Mouse (Mus musculus): ENCODE measurements around the gene D8Ertd738e. TPM values are rescaled to one million over a fixed set of nuclear protein-coding genes. Genes with fewer than 3 reads are reported as not detected.
"Not testable (repeated sequence)": the region's sequence is repeated elsewhere in the genome, so short reads cannot be mapped to it uniquely, and the experiment has no call there.

Gene D8Ertd738e
- total RNA-seq (2021): 100 to 1,000 TPM; 184 to 189 TPM
- long read RNA-seq, experiment 1, transcript D8Ertd738e-201 (3 exons, 616 nt): major isoform, 224 of 236 reads
- long read RNA-seq, experiment 1, partial matches to known transcripts: 4 of 236 reads
- long read RNA-seq, experiment 1, other reads (novel, unspliced or antisense): 8 of 236 reads
- long read RNA-seq, experiment 2, transcript D8Ertd738e-201 (3 exons, 616 nt): major isoform, 151 of 159 reads
- long read RNA-seq, experiment 2, partial matches to known transcripts: 0 of 159 reads
- long read RNA-seq, experiment 2, other reads (novel, unspliced or antisense): 8 of 159 reads

DNA sequence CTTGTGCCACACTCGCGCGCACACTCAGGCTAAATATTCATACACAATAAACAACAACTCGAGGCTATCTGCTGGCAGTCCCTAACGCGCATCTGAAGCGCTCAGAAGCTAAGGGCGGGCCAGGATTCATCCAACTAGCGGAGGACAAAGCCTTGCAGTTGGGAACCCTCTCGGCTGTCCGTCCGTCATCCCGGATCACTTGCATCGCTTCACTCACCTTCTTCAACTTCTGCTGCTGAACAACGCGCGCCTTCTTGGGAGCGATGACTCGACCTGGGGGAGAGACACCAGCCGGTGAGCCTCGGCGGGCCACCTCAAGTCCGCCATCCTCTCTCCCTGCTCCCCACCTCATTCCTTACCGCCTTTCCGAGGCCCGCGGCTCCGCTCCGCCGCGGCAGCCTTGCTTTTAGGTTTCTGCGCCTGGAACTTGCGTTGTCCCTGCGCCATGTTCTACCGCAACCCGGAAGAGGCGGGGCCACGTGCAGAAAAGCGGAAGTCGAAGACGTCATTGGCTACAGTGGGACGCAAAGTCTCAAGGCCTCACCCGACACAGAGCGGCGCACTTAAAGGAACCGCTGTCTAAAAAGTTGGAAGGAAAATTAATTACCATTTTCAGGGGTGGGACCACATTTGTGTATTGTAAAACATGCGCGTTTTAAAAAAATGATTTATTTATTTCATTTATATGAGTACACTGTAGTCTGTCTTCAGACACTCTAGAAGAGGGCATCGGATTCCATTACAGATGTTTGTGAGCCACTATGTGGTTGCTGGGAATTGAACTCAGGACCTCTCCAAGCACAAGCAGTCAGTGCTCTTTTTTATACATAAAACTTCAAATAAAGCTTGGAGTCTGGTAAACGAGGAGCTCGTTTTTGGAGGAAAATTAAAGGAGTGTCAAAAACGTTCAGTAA, at the start of gene D8Ertd738e:
TSS of gene D8Ertd738e (minus strand) at position 463 of the 914 bp plus-strand sequence.
- DNase-seq (ENCODE audit: low spot score in 2 of 2): peak; percentile 52 to 69

DNA sequence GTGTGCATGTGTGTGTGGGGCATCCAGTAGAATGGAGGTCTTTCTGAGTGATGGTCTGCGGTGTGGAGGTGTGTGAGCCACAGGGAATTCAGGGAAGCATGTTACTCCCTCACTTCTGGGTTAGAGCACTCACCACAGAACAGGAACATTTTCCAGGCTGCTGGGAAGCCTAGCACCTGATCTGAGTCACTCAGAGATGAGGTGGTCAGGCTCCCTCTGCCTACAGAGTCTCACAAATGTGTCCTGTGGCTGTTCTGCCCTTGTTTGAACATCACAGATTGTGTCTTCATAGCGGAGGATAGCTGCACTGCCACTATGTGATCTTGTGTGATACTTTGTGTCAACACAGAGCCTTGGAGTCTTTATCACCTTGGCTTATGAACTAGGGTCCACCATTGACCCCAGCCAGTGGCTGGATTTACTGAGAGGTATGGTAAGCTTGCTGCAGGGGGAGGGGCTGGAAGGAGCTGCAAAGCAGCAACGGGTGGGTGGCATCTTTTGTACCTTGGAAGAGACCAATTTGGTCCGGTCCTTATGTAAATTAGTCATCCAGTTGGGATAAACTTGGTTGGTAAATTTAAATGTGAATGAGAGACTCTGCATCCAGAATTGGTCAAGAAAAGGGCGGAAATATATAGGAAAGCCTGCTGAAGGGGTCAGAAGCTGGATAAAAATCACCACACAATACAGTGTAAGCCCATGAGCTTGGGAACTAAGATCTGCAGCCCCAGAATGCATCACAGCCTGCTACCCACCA, 47.7 kb upstream of the D8Ertd738e start:
- no peak for DNase-seq (ENCODE audit: low spot score in 2 of 2)

DNA sequence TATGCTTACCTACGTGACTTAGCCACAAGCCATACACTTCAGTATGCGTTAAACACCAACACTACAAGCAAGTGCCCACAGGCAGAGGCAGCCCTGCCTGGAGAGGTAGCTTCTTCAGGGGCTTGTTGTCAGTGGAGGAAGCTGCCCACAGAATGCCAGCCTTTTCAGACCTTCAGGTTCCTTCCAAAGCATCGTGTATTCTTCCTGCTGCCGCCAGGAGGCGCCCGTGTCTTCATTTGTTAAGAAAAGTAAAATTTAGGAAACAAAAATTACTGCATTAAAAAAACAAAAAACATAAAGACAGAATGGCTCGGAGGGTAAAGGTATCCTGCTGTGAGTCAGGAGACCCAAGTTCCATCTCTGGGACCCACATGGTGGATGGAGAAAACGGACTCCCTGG, 42.2 kb upstream of the D8Ertd738e start:
- DNase-seq (ENCODE audit: low spot score in 2 of 2): no peak

DNA sequence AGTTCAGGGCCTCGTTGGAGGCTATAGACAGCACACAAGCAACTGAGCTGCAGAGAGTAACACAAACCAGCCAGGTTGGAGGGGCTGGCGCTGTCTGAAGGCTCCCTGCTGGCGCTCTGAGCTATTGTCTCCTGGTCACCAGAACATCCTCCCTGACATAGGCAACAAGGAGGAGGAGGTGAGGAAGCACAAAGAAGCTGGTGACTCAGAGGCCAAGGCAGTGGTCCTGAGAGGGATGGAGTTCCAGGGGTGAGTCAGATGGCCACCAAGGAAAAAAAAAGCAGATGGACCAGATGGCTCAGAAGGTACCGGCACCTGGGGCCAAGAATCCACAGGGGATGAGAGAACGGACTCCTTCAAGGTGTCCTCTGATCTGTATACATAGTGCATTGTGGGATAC, 41.6 kb upstream of the D8Ertd738e start:
- no peak for DNase-seq (ENCODE audit: low spot score in 2 of 2)

DNA sequence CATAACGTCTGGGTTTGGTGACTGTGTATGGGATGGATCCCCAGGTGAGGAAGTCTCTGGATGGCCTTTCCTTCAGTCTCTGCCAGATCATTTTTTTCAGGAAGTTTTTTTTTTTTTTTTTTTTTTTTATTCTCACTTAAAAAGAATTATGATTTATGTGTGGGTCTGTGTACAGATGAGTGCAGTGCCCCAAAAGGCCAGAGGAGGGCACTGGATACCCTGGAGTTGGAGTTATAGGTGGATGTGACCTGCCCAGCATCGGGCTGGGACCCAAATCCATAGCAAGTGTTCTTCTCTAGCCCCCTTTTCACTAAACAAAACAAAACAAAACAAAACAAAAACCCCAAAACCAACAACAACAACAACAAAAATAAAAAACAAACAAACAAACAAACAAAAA, 39.4 kb upstream of the D8Ertd738e start:
- DNase-seq (ENCODE audit: low spot score in 2 of 2): no peak

DNA sequence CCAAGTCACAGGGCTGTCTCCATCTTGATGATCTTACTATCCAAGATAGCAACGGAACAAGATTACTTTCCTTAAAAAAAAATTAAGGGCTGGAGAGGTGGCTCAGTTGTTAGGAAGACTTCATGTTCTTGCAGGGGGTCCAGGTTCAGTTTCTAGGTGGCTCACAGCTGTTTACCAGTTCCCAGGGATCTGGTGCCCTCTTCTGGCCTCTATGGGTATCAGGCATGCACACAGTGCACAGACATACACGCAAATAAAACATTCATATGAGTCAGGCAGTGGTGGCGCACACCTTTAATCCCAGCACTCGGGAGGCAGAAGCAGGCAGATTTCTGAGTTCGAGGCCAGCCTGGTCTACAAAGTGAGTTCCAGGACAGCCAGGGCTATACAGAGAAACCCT, 36.1 kb upstream of the D8Ertd738e start:
- not testable (repeated sequence) for DNase-seq (ENCODE audit: low spot score in 2 of 2)

DNA sequence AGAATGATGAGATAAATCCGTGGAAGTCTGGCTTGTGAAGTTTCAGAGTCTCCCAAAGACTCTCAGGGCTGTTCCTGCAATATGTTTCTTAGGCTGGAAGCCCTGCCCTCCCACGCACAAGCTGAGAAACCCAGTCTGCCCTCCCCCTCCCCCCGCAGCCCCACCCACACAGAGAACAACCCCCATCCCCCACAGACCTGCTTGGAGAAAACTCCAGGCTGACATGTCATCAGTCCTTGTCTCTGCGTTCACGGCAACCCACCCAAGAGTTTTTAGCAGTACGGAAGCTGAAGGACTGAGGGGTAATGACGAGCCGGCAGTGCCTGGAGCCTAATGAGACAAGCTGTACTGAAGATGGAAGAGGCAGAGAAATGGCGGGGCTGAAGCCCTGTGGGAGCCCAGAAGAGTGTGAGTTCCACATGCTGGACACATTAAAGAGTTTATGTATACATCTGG, 35.1 kb upstream of the D8Ertd738e start:
- DNase-seq (ENCODE audit: low spot score in 2 of 2): no peak

DNA sequence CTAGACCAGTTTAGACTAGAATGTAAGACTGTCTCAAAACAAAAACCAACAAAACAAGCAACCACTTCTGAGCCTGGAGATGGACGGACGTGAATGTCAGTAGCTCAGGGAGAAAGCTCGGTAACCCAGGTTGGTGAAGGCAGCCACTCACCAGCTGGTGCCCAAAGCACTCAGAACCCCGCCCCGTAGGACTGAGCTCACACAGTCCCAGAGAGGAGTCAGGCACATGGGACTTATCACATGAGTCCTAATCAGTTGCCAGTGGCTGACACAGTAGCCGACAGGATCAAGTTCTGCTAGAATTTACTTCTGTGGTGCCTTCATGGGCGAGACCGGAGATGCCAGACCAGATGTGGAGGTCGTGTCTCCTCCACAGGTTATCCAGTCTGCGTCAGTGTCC, 31.3 kb upstream of the D8Ertd738e start:
- no peak for DNase-seq (ENCODE audit: low spot score in 2 of 2)

DNA sequence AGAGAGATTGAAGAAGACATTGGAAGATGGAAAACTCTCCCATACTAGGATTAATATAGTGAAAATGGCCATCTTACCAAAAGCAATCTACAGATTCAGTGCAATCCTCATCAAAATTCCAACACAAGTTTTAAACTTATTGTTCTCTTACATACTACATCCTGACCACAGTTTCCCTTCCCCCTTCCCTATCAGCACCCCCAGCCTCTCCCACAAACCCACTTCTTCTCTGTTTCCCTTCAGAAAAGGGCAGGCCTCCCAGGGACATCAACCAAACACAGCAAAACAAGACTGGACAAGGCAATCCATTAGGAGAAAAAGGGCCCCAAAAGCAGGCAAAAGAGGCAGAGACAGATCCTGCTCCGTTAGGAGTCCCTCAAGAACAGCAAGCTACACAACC, 26.9 kb upstream of the D8Ertd738e start:
- DNase-seq (ENCODE audit: low spot score in 2 of 2): no peak

DNA sequence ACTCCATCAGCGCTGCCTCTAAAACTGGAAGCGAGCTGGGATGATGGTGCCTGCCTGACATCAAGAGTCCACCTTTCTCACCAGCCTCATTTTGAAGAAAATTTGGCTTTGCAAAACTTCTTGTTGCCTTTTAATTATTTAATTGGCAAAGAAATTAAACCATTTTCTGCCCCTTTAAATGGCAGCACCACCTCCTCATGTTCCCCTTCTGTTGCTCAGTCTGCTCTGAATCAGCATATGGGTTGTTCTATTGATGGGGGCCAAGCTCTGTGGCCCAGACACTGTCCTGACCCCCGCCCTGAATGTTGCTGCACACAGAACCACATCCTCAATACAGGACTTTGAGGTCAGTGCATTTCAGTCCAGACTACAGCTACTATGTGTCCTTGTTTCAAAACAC, 24.4 kb upstream of the D8Ertd738e start:
- DNase-seq (ENCODE audit: low spot score in 2 of 2): no peak

DNA sequence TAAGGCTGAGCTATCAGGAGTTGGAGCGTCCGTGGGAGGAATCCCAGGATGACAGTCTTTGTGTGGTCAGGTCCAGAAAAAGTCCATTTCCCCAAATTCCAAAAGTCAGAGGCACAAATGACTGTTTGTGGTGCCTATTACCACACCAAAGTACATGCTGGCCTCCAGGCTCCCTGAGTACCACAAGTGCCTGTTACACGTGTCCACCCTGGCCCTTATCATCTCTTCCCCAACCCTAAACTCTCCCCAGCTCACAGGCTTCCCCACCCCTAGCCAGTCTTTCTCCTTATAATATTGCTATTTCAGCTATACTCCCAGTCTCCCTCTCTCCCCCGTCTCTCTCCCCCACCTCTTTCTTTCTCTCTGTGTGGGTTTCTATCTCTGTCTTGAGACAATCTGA, 22.8 kb upstream of the D8Ertd738e start:
- DNase-seq (ENCODE audit: low spot score in 2 of 2): no peak

DNA sequence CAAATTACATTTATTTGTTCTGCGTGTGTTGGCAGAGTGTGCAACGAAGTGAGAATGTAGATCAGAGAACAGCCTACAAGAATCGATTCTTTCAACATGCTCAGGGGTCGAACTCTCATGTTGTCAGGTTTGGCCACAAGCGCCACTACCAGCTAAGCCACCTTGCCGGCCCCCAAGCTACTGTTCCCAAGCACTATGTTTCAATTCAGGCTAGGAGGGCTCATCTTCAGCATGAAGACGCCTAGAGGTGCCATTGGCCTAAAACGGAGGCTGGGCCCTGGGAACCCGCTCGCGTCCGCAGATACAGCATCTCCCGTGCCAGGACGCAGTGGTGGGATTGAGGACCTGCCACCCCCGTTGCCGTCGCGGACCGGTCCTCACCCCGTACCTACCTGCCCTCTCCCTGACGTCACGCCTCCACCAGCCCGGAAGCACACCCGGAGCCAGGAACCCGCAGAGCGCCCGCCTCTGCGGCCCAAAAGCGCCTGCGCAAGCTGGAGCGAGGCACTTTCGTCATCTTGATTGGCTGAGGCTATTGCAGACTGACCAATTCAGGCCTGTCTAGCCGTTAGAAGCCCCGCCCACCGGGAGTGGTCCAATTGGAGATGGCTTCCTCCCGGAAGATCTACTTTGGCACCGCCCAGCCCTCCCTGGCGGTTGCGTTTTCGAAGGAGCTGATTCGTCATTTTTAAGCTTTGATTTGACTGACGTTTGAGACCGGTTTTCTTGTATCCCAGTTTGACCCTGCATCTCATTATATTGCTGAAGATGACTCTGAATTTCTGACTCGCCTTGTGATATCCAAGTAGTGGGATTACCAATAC, 20.6 kb upstream of the D8Ertd738e start, which contains the start of gene Ccdc130:
TSS of gene Ccdc130 (minus strand) at position 431 of the 824 bp plus-strand sequence.
- DNase-seq (ENCODE audit: low spot score in 2 of 2): peak; percentile 92 to 100

DNA sequence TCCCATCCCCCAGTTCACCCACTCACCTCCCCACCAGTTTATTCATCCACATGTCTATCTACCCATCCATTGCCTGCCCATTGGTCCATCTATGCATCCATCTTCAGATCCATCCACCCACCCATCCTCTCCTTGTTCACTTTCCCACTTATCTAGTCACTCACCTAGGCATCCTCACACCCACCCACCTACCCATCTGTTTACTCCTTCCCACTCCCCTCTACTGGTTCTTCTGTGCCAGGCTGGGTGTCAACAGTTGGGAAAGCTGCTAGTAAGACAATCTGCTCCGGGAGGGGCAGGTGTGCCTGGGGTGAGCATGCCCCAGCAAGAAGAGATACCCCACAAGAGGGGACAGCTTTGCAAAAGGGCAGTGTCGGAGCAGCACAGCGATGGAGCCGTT, 11.6 kb upstream of the D8Ertd738e start:
- no peak for DNase-seq (ENCODE audit: low spot score in 2 of 2)

DNA sequence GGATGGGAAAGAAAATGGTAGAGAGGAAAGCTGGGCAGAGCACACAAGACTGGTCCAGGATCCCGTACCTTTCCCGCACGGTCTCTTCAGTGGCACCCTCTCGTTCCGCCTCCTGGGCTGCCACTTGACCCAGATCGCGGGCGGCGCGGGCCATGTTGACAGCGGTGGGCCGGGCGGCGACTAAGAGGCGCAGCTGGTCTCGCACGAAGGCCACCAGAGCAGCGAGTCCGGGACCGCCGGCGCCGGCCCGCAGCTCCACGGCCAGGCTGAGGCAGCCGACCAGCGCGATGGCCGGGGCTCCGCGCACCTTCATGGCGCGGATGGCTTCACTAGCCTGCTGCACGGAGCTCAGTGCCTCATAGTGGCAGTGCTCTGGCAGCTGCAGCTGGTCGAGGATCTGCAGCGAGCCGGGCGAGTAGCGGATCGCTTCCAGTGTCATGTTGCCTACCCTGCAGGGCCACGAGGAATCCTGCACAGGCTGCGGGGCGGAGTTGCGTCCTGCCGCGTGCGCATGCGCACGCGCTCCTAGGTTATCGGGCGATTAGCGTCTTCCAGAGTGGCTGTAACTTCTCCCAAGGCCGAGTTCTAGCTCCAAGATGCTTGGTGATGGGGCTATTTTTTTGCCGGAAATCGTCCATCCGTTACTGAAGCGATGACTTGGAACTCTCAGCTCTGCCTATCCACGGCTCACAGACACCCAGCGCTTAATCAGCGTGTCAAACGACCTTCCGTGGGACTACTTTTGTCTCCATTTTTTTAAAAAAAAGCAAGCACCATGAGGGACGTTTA, 7.5 kb upstream of the D8Ertd738e start, which contains the start of gene Mri1:
TSS of gene Mri1 (minus strand) at position 505 of the 789 bp plus-strand sequence.
- peak; percentile 40 to 80 for DNase-seq (ENCODE audit: low spot score in 2 of 2)

DNA sequence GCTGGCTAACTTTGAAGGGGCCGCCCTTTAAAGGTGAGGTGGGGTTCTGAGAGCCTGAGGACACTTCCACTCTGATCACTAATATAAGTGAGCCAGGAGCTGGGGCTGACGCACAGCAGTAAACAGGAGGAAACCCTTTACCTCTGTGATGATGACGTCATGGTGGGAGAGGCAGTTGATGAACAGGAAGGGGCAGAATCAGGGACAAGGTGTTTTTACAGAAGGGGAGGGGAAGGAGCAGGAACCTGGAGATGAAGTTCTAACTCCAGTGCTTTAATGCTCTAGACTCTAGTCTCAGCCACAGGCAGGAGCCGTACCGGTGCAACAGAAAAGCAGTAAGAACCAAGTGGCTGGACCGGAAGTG, 6.9 kb upstream of the D8Ertd738e start:
- no peak for DNase-seq (ENCODE audit: low spot score in 2 of 2)

DNA sequence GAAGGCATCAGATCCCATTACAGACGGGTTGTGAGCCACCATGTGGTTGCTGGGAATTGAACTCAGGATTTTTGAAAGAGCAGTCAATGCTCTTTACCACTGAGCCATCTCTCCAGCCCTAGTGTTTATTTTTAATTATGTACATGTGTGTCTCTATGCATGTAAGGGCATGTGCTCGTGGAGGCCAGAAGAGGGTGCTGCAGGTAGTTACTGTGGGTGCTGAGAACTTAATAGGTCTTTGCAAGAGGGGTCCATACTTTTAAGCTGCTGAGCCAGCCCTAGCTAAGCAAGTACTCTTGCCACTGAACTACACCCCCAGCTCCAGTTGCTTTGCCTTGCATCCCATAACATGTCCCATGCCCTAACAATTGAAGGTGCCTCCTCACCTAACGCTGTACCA, 6.3 kb upstream of the D8Ertd738e start:
- no peak for DNase-seq (ENCODE audit: low spot score in 2 of 2)

DNA sequence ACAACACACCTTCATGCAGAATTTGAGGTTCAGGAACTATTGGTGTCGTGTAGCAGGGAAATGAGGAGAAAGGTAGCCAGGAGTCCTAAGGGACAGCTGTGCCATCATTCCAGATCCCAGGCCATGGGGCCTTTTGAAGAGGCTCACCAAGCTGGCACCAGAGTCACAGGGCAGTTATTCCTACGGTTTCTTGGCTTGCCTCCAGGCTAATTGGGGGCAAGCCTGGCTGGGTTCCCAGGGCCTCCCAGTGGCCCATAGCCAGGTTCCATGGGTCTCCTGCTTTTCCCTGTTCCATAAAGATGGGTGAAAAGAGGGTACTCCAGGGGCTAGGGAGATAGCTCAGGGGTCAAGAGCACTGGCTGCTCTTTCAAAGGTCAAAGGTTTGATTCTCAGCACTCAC, 7.7 kb downstream of the D8Ertd738e start:
- no peak for DNase-seq (ENCODE audit: low spot score in 2 of 2)

DNA sequence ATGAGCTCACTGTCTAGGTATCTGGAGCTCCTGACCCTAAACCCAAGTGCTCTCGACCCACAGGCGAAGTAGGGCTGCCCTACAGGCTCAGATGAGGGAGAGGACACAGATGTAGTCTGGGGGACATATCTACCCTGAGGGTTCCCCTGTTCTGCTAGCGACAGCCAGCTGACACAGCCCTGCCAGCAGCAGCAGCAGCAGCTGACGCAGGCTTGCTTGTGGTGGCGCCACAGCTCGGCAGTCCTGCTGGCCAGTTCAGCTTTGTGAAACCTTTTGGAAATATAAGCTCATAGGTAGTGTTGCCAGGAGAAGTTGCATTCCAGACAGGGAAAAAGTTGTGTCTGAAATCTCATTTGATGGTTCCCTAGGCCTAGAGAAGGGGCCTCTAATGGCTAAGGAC, 8.4 kb downstream of the D8Ertd738e start:
- DNase-seq (ENCODE audit: low spot score in 2 of 2): no peak

DNA sequence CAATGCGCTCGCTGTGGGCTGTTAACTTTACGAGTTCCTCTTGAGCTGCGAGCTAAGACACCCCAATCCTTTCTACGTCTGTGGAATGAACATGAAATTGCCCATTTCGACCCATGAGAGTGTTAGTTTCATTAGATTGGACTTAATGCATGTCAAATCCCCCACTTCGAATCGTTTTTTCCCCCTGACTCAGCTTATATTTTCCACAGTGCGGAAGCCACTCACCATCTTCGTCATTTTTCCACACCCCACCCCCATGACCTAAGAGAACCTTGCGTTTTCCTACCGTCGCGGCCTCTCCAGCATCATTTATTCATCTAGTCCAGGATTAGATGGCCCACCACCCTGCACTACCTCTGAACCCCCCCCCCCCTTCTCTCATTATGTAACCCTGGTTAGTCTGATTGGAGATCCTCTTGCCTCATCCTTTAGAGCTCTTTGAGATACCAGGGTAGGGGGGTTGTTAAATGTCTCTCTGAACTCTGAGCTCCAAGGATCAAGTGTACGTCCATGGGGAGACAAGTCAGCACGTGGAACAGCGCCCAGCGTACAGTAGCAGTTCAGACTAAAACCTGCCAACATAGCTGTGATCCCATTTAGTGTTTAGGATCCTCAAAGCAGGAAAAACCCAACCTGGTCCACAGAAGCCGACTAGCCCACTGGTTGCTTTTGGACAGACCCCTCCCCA, 11.8 kb downstream of the D8Ertd738e start:
- no peak for DNase-seq (ENCODE audit: low spot score in 2 of 2)

Data from adrenal gland, postnatal 4 days (tissue).